Mouse (Mus musculus) inflammation-experienced regulatory T-cells, adult 6 months (primary cell): ENCODE measurements around the gene Gm5741. TPM values are rescaled to one million over a fixed set of nuclear protein-coding genes. Genes with fewer than 3 reads are reported as not detected.

Source experiments
- ATAC-seq: one replicate; pipeline ENCODE4 v1.8.0; 2017
- polyA plus RNA-seq, 3 experiments: library from polyadenylated mRNA; unstranded; fragments of 100-300 nt; shearing (Covaris generic); gene quantifications; one replicate each; pipeline ENCODE4 v1.2.1; 2017

Gm5741 gene
- polyA plus RNA-seq, 3 experiments from 2014 or later = 1.9 to 3.3 TPM; not detected in 1

GRCm38 (mm10) chr8:85073041-85073612, 5.3 kb upstream of the Gm5741 start:
- no peak for ATAC-seq

GRCm38 (mm10) chr8:85072364-85072929, 4.7 kb upstream of the Gm5741 start:
- no peak for ATAC-seq

GRCm38 (mm10) chr8:85071514-85072281, 3.9 kb upstream of the Gm5741 start, which contains the start of gene Dhps:
Gene Dhps, plus strand, starts transcription at chr8:85071757.
- peak; percentile 95 for ATAC-seq

GRCm38 (mm10) chr8:85071041-85071440, 3.3 kb upstream of the Gm5741 start:
- ATAC-seq = no peak

- ATAC-seq = no peak
Observed at GRCm38 (mm10) chr8:85067155-85067554, 627 bp downstream of the Gm5741 start.

GRCm38 (mm10) chr8:85065213-85065612, 2.6 kb downstream of the Gm5741 start:
- ATAC-seq = no peak

GRCm38 (mm10) chr8:85062603-85063002, 5.2 kb downstream of the Gm5741 start:
- ATAC-seq = no peak

- ATAC-seq = peak; percentile 99
Observed at GRCm38 (mm10) chr8:85059879-85060616, 7.7 kb downstream of the Gm5741 start, which contains the start of gene Fbxw9. Gene Fbxw9, plus strand, starts transcription at chr8:85060055.

- ATAC-seq = no peak
Observed at GRCm38 (mm10) chr8:85057367-85057766, 10.4 kb downstream of the Gm5741 start.

GRCm38 (mm10) chr8:85043619-85044018, 24.2 kb downstream of the Gm5741 start:
- ATAC-seq = no peak

- peak; percentile 14 for ATAC-seq
Observed at GRCm38 (mm10) chr8:85037681-85038531, 29.9 kb downstream of the Gm5741 start.

GRCm38 (mm10) chr8:85037366-85037680, 30.5 kb downstream of the Gm5741 start:
- no peak for ATAC-seq

- peak; percentile 89 for ATAC-seq
Observed at GRCm38 (mm10) chr8:85036718-85037365, 30.9 kb downstream of the Gm5741 start, which contains the start of gene Tnpo2. Gene Tnpo2, plus strand, starts transcription at chr8:85036915.

- no peak for ATAC-seq
Observed at GRCm38 (mm10) chr8:85036381-85036717, 31.4 kb downstream of the Gm5741 start.

GRCm38 (mm10) chr8:85035728-85036310, 32.0 kb downstream of the Gm5741 start:
- ATAC-seq = no peak

- ATAC-seq = no peak
Observed at GRCm38 (mm10) chr8:85035165-85035727, 32.5 kb downstream of the Gm5741 start.

GRCm38 (mm10) chr8:85034764-85035163, 33.0 kb downstream of the Gm5741 start:
- ATAC-seq = peak; percentile 35

GRCm38 (mm10) chr8:85033867-85034266, 33.9 kb downstream of the Gm5741 start:
- ATAC-seq = no peak

GRCm38 (mm10) chr8:85032622-85033311, 35.0 kb downstream of the Gm5741 start:
- no peak for ATAC-seq

GRCm38 (mm10) chr8:85029271-85029670, 38.5 kb downstream of the Gm5741 start:
- no peak for ATAC-seq
